Mouse (Mus musculus): ENCODE data around the gene Hrg. TPM values are rescaled to one million over a fixed set of nuclear protein-coding genes. Genes with fewer than 3 reads are reported as not detected.

Gene Hrg
- polyA plus RNA-seq (2017; shearing (Covaris generic)): not detected

GRCm38 (mm10) chr16:22950840-22951395, at the start of gene Hrg:
Gene Hrg (plus strand): TSS chr16:22951072.

GRCm38 (mm10) chr16:22918034-22918433, 32.8 kb upstream of the Hrg start, which contains the start of gene Fetub:
Gene Fetub (plus strand): TSS chr16:22918334.

Other genes with a start within 250 kb of the Hrg start
- not detected for gene Crygs, start 139.5 kb upstream of the Hrg start, polyA plus RNA-seq (2017; shearing (Covaris generic))
- 23.3 TPM for gene Tbccd1, start 93.4 kb upstream of the Hrg start, polyA plus RNA-seq (2017; shearing (Covaris generic))
- gene Dnajb11, start 93.2 kb upstream of the Hrg start, polyA plus RNA-seq (2017; shearing (Covaris generic)): 129 TPM
- gene Ahsg, start 59.8 kb upstream of the Hrg start, polyA plus RNA-seq (2017; shearing (Covaris generic)): not detected
- not detected for gene Fetub, start 32.7 kb upstream of the Hrg start, polyA plus RNA-seq (2017; shearing (Covaris generic))
- gene Kng2, start 78.4 kb downstream of the Hrg start, polyA plus RNA-seq (2017; shearing (Covaris generic)): not detected
- gene Kng1, start 106.8 kb downstream of the Hrg start, polyA plus RNA-seq (2017; shearing (Covaris generic)): not detected
- gene Eif4a2, start 156.4 kb downstream of the Hrg start, polyA plus RNA-seq (2017; shearing (Covaris generic)): 275 TPM
- 33.4 TPM for gene Rfc4, start 176.7 kb downstream of the Hrg start, polyA plus RNA-seq (2017; shearing (Covaris generic))
- gene Adipoq, start 195.5 kb downstream of the Hrg start, polyA plus RNA-seq (2017; shearing (Covaris generic)): 1.1 TPM